In genomic region chr9:32466861-32467260, GRCm38 (mm10) we compare ENCODE assay signal across 19 mouse cellular contexts.
DNase-seq lines count a peak whose midpoint lies in the region; ATAC-seq and TF ChIP-seq lines count a peak whose summit lies in the region.
"Had no signal": no experiment of that assay in that cellular context is flagged by ENCODE, and none has a peak within 500 bp of the region (broad histone marks: within the 10 kb centered on the region; RNA-seq: fewer than 3 reads in every experiment).

No protein-coding gene starts in this region.

- H3K27me3 ChIP-seq in embryonic facial prominence, embryonic 10.5 days (replicated peaks; ENCODE audit: low read depth, poor library complexity, severe bottlenecking), result no peaks in the 10 kb centered on the region
- H3K27me3 ChIP-seq in embryonic facial prominence, embryonic 14.5 days (replicated peaks; ENCODE audit: control insufficient read depth, insufficient read depth, low read length), result 0 out of 2 replicates have a peak, but pooled peaks cover 3% of the 10 kb centered on the region
- H3K27me3 ChIP-seq in intestine, postnatal 0 days (replicated peaks; ENCODE audit: control insufficient read depth, insufficient read depth, low read length), result no peaks in the 10 kb centered on the region
- H3K27me3 ChIP-seq: CH12.LX; hindbrain, embryonic 12.5 days; limb, embryonic 12.5 days; lung, embryonic 15.5 days; midbrain, embryonic 15.5 days; neural tube, embryonic 13.5 days had no signal

- intact Hi-C loops in heart, postnatal 25 days (cut with DNase I), result loop anchor here (5.0 kb wide), 1 partner anchor 35 kb away; no protein-coding TSS in a partner anchor
- intact Hi-C loops in left cerebral cortex, postnatal 4 days (cut with DNase I), result no loop called here

- no peak overlapping the region for H3K9ac ChIP-seq in embryonic facial prominence, embryonic 14.5 days (ENCODE audit: low read depth, low read length)
- no peak overlapping the region for H3K9ac ChIP-seq in intestine, postnatal 0 days (ENCODE audit: low read depth, low read length)
- H3K9ac ChIP-seq: forebrain, embryonic 12.5 days; hindbrain, embryonic 12.5 days; limb, embryonic 12.5 days; lung, embryonic 15.5 days; midbrain, embryonic 15.5 days; neural tube, embryonic 13.5 days had no signal

- 80% methylated on average over 8 of the region's 8 CpGs for WGBS in embryonic facial prominence, embryonic 10.5 days
- 49% methylated on average over 8 of the region's 8 CpGs for WGBS in embryonic facial prominence, embryonic 14.5 days
- 63% methylated on average over 8 of the region's 8 CpGs for WGBS in intestine, postnatal 0 days

- H3K4me2 ChIP-seq in embryonic facial prominence, embryonic 14.5 days (ENCODE audit: low read depth, low read length), result no peak overlapping the region
- H3K4me2 ChIP-seq in intestine, postnatal 0 days (replicated peaks; ENCODE audit: low read depth), result no peak overlapping the region
- H3K4me2 ChIP-seq: forebrain, embryonic 12.5 days; hindbrain, embryonic 12.5 days; limb, embryonic 12.5 days; lung, embryonic 15.5 days; midbrain, embryonic 15.5 days; neural tube, embryonic 13.5 days had no signal

- peak; percentile 93 for DNase-seq in heart, adult 11 months
- no peak for DNase-seq in heart, postnatal 25 days (ENCODE audit: low spot score)
- DNase-seq in left cerebral cortex, postnatal 4 days, result peak; percentile 62
- DNase-seq in left cerebral cortex, adult 9 months (ENCODE audit: low spot score in 2 of 2), result no peak
- DNase-seq in embryonic facial prominence, embryonic 10.5 days (ENCODE audit: low spot score), result no peak
- DNase-seq in embryonic facial prominence, embryonic 14.5 days (ENCODE audit: low spot score), result no peak
- DNase-seq in neural tube, embryonic 10.5 days (ENCODE audit: extremely low spot score, low spot score), result no peak
- DNase-seq: adrenal gland, adult 2 months; kidney, adult 8-10 months; layer of hippocampus, adult 9-11 months; thymus, adult 18-20 months had no signal

- H3K27ac ChIP-seq in embryonic facial prominence, embryonic 10.5 days (replicated peaks), result 0 out of 2 replicates have a peak overlapping the region, but pooled peaks have one; percentile 2
- peak overlapping the region; percentile 2; the same call in 1 of the 2 replicates for H3K27ac ChIP-seq in embryonic facial prominence, embryonic 14.5 days (replicated peaks; ENCODE audit: low read depth, low read length)
- H3K27ac ChIP-seq in intestine, postnatal 0 days (ENCODE audit: low read depth, low read length), result no peak overlapping the region
- H3K27ac ChIP-seq: forebrain, embryonic 12.5 days; hindbrain, embryonic 12.5 days; lung, embryonic 15.5 days; midbrain, embryonic 15.5 days; neural tube, embryonic 13.5 days had no signal

- no peak for ATAC-seq in embryonic facial prominence, embryonic 14.5 days (ENCODE audit: low read depth)
- no peak for ATAC-seq in intestine, postnatal 0 days
- ATAC-seq: midbrain, embryonic 15.5 days had no signal

- H3K36me3 ChIP-seq in embryonic facial prominence, embryonic 10.5 days (replicated peaks), result peaks cover 96% of the 10 kb centered on the region
- peaks cover 7% of the 10 kb centered on the region; the same call in 1 of the 2 replicates for H3K36me3 ChIP-seq in embryonic facial prominence, embryonic 14.5 days (ENCODE audit: control insufficient read depth, insufficient read depth, low read length)
- no peaks in the 10 kb centered on the region; the same call in 1 of the 2 replicates for H3K36me3 ChIP-seq in intestine, postnatal 0 days (ENCODE audit: control insufficient read depth, insufficient read depth)
- H3K36me3 ChIP-seq: forebrain, embryonic 12.5 days; hindbrain, embryonic 12.5 days; lung, embryonic 15.5 days; midbrain, embryonic 15.5 days; neural tube, embryonic 13.5 days had no signal

- H3K4me1 ChIP-seq in embryonic facial prominence, embryonic 10.5 days, result peaks cover 23% of the 10 kb centered on the region
- peaks cover 19% of the 10 kb centered on the region; the same call in 1 of the 2 replicates for H3K4me1 ChIP-seq in embryonic facial prominence, embryonic 14.5 days (ENCODE audit: control insufficient read depth, insufficient read depth, low read length)
- no peaks in the 10 kb centered on the region for H3K4me1 ChIP-seq in intestine, postnatal 0 days (replicated peaks; ENCODE audit: control insufficient read depth, insufficient read depth, low read length)
- H3K4me1 ChIP-seq: midbrain, embryonic 15.5 days; neural tube, embryonic 13.5 days had no signal

- no peak overlapping the region for H3K4me3 ChIP-seq in embryonic facial prominence, embryonic 10.5 days
- H3K4me3 ChIP-seq in embryonic facial prominence, embryonic 14.5 days (ENCODE audit: low read depth, low read length), result no peak overlapping the region
- no peak overlapping the region for H3K4me3 ChIP-seq in intestine, postnatal 0 days (ENCODE audit: low read depth, low read length)
- H3K4me3 ChIP-seq: forebrain, embryonic 12.5 days; hindbrain, embryonic 12.5 days; limb, embryonic 12.5 days; lung, embryonic 15.5 days; midbrain, embryonic 15.5 days; neural tube, embryonic 13.5 days had no signal

- no peaks in the 10 kb centered on the region for H3K9me3 ChIP-seq in embryonic facial prominence, embryonic 10.5 days
- no peaks in the 10 kb centered on the region for H3K9me3 ChIP-seq in embryonic facial prominence, embryonic 14.5 days (ENCODE audit: control insufficient read depth, low read length)
- H3K9me3 ChIP-seq in intestine, postnatal 0 days (ENCODE audit: control insufficient read depth), result no peaks in the 10 kb centered on the region
- H3K9me3 ChIP-seq: forebrain, embryonic 12.5 days; hindbrain, embryonic 12.5 days; limb, embryonic 12.5 days; lung, embryonic 15.5 days; midbrain, embryonic 15.5 days; neural tube, embryonic 13.5 days had no signal

- TF ChIP-seq CTCF in intestine, postnatal 0 days (IDR thresholded peaks at IDR 0.05; ENCODE audit: low read depth), result no peak

Comparison
In these comparisons a context has a peak if more than half of its experiments do, and no peak if none do; other contexts are left out.
1. DNase-seq: peak in heart, adult 11 months (single experiment) and left cerebral cortex, postnatal 4 days (single experiment); none in heart, postnatal 25 days (single experiment), left cerebral cortex, adult 9 months (0 of 2), embryonic facial prominence, embryonic 10.5 days (single experiment), embryonic facial prominence, embryonic 14.5 days (single experiment) and neural tube, embryonic 10.5 days (single experiment).